Mouse (Mus musculus): ENCODE data around the gene Fdxr.

DNA sequence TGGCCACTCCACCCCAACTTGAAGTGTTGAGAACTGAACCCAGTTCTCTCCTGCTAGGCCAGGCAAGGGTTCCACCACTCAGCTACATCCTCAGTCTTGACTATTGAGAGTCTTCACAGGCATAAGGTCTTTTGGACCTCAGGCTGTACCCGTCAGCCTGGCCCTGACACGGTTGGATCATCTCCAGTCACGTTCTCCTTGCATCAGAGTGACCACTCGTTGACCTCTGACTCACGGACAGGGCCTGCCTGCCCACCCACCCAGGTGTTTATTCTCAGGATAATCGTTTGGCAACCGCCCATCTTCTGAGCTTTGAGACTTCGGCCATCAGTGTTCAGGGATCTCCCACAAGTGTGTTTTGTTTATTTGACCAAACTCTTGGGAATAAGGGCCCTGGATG lies 26.3 kb upstream of the Fdxr start:
- TF ChIP-seq CTCF (IDR thresholded peaks at IDR 0.05; ENCODE audit: extremely low read depth, insufficient read depth, low read length) (no peak), POLR2A (IDR thresholded peaks at IDR 0.05; ENCODE audit: extremely low read depth, insufficient read depth, low read length) (no peak)
